Mouse (Mus musculus) spleen, adult 2 months (tissue): ENCODE measurements around the gene Lrrc1. TPM values are rescaled to one million over a fixed set of nuclear protein-coding genes. Genes with fewer than 3 reads are reported as not detected.

Experiments
- DNase-seq, 2 experiments: peaks; one replicate each; pipeline versions ENCODE4 v3.0.0 to v3.0.0-alpha.2; 2012 to 2021; ENCODE audit warnings: low spot score in 2 of 2, low read depth in 1 of 2
- H3K27ac ChIP-seq: fragments of 200-500 bp; 2 replicates; pipeline ENCODE4 v1.5.1; 2012; ENCODE audit warnings: low read length, inconsistent platforms; ENCODE audit not compliant: insufficient read depth
- H3K27me3 ChIP-seq: fragments of 200-500 bp; 2 replicates; pipeline ENCODE4 v1.6.1; 2012; ENCODE audit warnings: mild to moderate bottlenecking, moderate library complexity, low read length, inconsistent platforms; ENCODE audit not compliant: control insufficient read depth, insufficient read depth
- H3K36me3 ChIP-seq: fragments of 200-500 bp; 2 replicates; pipeline ENCODE4 v1.6.1; 2012; ENCODE audit warnings: mild to moderate bottlenecking, low read length, inconsistent platforms; ENCODE audit not compliant: control insufficient read depth, insufficient read depth
- H3K4me1 ChIP-seq: fragments of 200-500 bp; 2 replicates; pipeline ENCODE4 v1.6.1; 2011; ENCODE audit warnings: inconsistent platforms; ENCODE audit not compliant: control insufficient read depth, insufficient read depth, insufficient read length
- H3K4me3 ChIP-seq: fragments of 200-500 bp; 2 replicates; pipeline ENCODE4 v1.5.1; 2011; ENCODE audit warnings: mild to moderate bottlenecking, inconsistent platforms; ENCODE audit not compliant: insufficient read depth, insufficient read length; ENCODE audit errors: extremely low read depth
- CTCF ChIP-seq: fragments of 200-500 bp; IDR thresholded peaks from 2 replicates; pipeline ENCODE4 v1.5.1; 2011; ENCODE audit warnings: mild to moderate bottlenecking, inconsistent platforms; ENCODE audit not compliant: insufficient read depth, insufficient read length, insufficient replicate concordance; ENCODE audit errors: extremely low read depth
- POLR2A ChIP-seq: fragments of 200-500 bp; IDR thresholded peaks from 2 replicates; pipeline ENCODE4 v1.6.1; 2011; ENCODE audit warnings: low read depth, low read length, inconsistent platforms
- WGBS: fragments of 180-500 bp; shearing (Covaris S2); methylation state at CpG from one replicate; pipeline ENCODE4 v1.1.7; 2018; 5-methylcytosine and 5-hydroxymethylcytosine counted together
- polyA plus RNA-seq: library from polyadenylated mRNA; depleted of rRNA; stranded (reverse); fragments of >200 nt; gene quantifications from 2 replicates; pipeline ENCODE4 v1.2.3, GENCODE M21; 2012

Lrrc1 gene
- polyA plus RNA-seq, 1 experiment, result 12.7 TPM

- no peaks in the 10 kb centered on the region for H3K27me3 ChIP-seq
- no peak overlapping the region for H3K4me3 ChIP-seq
- H3K36me3 ChIP-seq, result no peaks in the 10 kb centered on the region
- H3K4me1 ChIP-seq, result no peaks in the 10 kb centered on the region
- WGBS, result 81% methylated on average over 4 of the region's 4 CpGs
- DNase-seq, result no peak
- H3K27ac ChIP-seq, result no peak overlapping the region
- TF ChIP-seq POLR2A, result no peak
- TF ChIP-seq CTCF, result no peak
Observed at GRCm38 (mm10) chr9:77420200-77420585, 124.5 kb downstream of the Lrrc1 start.

- no peak overlapping the region for H3K4me3 ChIP-seq
- no peak overlapping the region for H3K27ac ChIP-seq
- DNase-seq, result no peak
- WGBS, result 84% methylated on average over 9 of the region's 9 CpGs
- H3K36me3 ChIP-seq, result no peaks in the 10 kb centered on the region
- TF ChIP-seq CTCF (no peak), POLR2A (no peak)
- no peaks in the 10 kb centered on the region for H3K27me3 ChIP-seq
- H3K4me1 ChIP-seq, result no peaks in the 10 kb centered on the region
Observed at GRCm38 (mm10) chr9:77419501-77420199, 125.0 kb downstream of the Lrrc1 start.

DNA sequence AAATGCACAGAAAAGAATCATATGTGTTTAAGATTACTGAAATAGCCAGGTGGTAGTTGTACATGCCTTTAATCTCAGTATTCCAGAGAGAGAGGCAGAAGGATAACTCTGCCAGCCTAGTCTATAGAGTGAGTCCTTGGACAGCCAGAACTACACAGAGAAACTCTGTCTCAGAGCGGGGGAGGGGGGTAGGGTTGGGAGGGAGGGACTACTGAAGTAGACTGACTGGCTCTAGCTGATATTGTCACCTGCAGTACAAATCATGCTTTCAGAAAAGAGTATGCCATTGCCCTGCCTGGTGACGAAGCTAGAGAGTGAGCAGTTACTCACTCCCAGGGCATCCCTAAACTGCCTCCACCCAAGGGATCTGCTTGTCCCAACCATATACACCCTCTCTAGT, 125.9 kb downstream of the Lrrc1 start:
- Histone ChIP-seq H3K4me1 (no peaks in the 10 kb centered on the region), H3K4me3 (no peak overlapping the region), H3K27ac (no peak overlapping the region), H3K36me3 (no peaks in the 10 kb centered on the region), H3K27me3 (no peaks in the 10 kb centered on the region)
- no peak for DNase-seq
- TF ChIP-seq CTCF, result no peak
- TF ChIP-seq POLR2A, result no peak
- 83% methylated on average over 2 of the region's 2 CpGs for WGBS

- H3K27ac ChIP-seq, result no peak overlapping the region
- TF ChIP-seq POLR2A (no peak), CTCF (no peak)
- no peak overlapping the region for H3K4me3 ChIP-seq
- DNase-seq, result no peak
- H3K36me3 ChIP-seq, result no peaks in the 10 kb centered on the region
- H3K4me1 ChIP-seq, result no peaks in the 10 kb centered on the region
- WGBS, result 92% methylated on average over 4 of the region's 4 CpGs
- no peaks in the 10 kb centered on the region for H3K27me3 ChIP-seq
Observed at GRCm38 (mm10) chr9:77416486-77416885, 128.2 kb downstream of the Lrrc1 start.

GRCm38 (mm10) chr9:77416002-77416401, 128.7 kb downstream of the Lrrc1 start:
- no peaks in the 10 kb centered on the region for H3K27me3 ChIP-seq
- H3K27ac ChIP-seq, result no peak overlapping the region
- no peaks in the 10 kb centered on the region for H3K36me3 ChIP-seq
- TF ChIP-seq CTCF (no peak), POLR2A (no peak)
- no peak overlapping the region for H3K4me3 ChIP-seq
- WGBS, result 95% methylated on average over 7 of the region's 7 CpGs
- H3K4me1 ChIP-seq, result no peaks in the 10 kb centered on the region
- DNase-seq, result no peak

- Histone ChIP-seq H3K36me3 (no peaks in the 10 kb centered on the region), H3K4me3 (no peak overlapping the region), H3K27ac (no peak overlapping the region), H3K4me1 (no peaks in the 10 kb centered on the region), H3K27me3 (no peaks in the 10 kb centered on the region)
- TF ChIP-seq POLR2A (no peak), CTCF (no peak)
- 83% methylated on average over 3 of the region's 3 CpGs for WGBS
- no peak for DNase-seq
Observed at GRCm38 (mm10) chr9:77411830-77412425, 132.7 kb downstream of the Lrrc1 start.

GRCm38 (mm10) chr9:77410968-77411367, 133.7 kb downstream of the Lrrc1 start:
- no peaks in the 10 kb centered on the region for H3K27me3 ChIP-seq
- 85% methylated on average over 4 of the region's 4 CpGs for WGBS
- H3K27ac ChIP-seq, result no peak overlapping the region
- H3K4me3 ChIP-seq, result no peak overlapping the region
- H3K36me3 ChIP-seq, result no peaks in the 10 kb centered on the region
- no peak for DNase-seq
- no peaks in the 10 kb centered on the region for H3K4me1 ChIP-seq
- TF ChIP-seq CTCF, result no peak
- TF ChIP-seq POLR2A, result no peak
